Mouse (Mus musculus): ENCODE measurements around the gene Mdm2.
A peak's percentile ranks its signal among the peaks of the same experiment; 100 is the strongest.
"Not testable (repeated sequence)": the region's sequence is repeated elsewhere in the genome, so short reads cannot be mapped to it uniquely, and the experiment has no call there.

Mdm2 gene

GRCm38 (mm10) chr10:117710604-117711141 is at the start of gene Mdm2:
Mdm2 (minus strand) TSS chr10:117710758.
- peak; percentile 98 for DNase-seq (ENCODE audit: low read depth)

DNA sequence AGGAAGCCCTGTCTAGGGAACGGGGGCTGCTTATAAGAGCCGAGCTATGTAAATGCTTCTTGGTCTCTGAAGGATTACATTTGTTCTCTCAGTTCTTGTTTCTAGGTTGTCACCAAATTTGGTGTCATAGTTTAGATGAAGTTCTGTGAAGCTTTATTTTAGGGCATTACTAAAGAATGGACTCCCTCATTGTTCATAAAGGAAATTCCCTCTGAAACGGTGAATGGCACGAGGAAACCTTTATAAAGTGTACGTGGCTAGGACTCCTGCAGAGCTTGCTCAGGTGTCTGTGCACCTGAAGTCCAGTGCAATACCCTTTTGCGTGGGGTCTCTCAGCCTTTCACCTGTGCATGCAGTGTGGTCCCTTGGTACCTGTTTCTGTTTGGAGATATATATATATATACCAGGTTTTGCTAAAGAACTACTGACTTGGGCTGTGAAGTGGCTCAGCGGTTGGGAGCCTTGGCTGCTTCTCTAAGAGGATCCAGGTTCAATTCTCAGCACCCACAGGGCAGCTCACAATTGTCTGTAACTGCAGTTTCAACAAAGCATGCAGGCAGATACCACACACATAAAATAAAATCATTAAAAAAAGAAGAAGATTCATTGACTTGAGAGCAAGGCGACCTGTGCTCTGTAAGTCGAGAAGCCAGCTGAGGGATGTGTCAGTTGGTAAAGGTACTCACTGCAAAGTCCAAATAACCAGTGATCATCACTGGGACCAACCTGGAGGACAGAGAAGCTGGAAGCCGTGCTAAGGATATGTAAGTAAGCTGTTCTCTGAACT is 49.5 kb upstream of the Mdm2 start:
- no peak for DNase-seq (ENCODE audit: low read depth)

DNA sequence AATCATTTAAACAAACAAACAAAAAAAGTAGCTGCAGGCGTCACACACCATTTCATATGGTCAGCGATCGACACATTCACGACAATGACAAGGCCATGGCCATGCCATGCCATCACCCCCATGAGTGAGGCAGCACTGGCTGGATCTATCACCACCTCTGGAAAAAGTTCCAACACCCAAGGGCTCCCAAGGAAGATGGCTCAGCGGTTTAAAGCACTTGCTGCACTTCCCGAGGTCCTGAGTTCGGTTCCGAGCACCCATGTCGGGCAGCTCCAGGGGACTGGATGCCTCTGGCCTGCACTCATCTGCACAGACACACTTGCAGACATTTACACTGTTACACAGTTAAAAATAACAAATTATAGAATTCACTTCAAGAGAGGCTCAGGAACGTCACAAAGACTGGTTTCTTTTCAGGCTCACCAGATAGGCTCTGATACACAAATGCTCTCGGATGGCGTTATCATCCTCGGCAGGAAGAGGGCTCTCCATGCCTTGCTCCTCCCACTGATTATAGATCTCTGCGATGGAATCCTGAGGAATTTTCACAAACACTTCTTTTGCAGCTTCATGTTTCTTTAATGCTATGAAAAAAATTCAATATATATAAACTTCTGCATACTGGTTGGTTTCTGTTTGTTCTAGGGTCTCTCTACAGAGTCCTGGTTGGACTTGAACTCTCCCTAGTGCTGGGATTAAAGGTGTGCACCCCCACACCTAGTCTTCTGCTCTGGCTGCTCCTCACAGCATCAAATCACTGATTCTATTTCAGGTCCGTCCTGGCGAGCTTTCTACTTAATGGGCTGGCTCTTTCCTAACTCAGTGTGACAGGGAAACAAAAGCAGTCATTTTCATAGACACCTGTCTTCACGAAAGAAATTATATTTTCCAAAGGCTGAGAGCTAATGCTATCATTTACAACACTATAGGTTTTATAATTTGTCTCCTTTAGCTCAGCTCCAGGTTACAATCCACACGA is 48.5 kb upstream of the Mdm2 start:
- no peak for DNase-seq (ENCODE audit: low read depth)

DNA sequence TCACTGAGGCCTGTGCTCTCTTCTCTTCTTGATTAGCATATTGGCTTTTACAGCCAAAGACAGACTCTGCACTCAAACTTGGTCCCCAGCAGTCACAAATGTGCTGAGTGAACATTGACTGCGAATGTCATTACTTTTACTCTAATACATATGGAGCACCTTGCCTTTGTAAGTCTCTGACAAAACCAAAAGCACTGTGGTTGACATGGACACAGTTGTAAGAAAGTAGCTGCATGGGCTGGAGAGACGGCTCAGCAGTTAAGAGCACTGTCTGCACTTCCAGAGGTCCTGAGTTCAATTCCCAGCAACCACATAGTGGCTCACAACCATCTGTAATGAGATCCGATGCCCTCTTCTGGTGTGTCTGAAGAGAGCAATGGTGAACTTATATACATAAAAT is 47.8 kb upstream of the Mdm2 start:
- DNase-seq (ENCODE audit: low read depth), result not testable (repeated sequence)

DNA sequence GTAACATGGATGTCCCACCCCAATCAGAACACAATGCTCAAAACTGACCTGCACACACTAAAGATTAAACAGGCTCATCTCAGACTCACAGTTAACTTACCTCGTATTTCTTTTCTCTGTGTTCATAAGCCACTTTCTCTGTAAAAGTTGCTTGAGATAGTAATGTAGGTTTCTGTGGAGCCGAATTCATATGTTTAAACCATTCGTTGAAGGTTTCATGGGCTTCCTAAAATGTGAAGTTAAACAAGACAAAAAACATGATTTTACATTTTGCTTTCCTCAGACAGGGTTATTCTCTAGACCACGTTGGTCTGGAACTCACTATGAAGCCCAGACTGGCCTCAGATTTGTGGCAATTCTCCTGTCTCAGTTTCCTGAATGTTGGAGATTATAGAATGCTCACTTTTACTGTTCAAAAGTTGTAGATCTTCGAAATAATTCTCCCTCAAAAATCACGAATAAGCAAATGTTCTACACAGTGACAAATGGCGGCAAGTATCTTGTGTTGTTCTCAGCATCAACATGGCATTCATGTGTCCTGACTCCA is 47.3 kb upstream of the Mdm2 start:
- no peak for DNase-seq (ENCODE audit: low read depth)

- no peak for DNase-seq (ENCODE audit: low read depth)
Observed at GRCm38 (mm10) chr10:117757259-117757658, 46.7 kb upstream of the Mdm2 start.

GRCm38 (mm10) chr10:117756784-117757183 is 46.2 kb upstream of the Mdm2 start:
- DNase-seq (ENCODE audit: low read depth), result no peak

DNA sequence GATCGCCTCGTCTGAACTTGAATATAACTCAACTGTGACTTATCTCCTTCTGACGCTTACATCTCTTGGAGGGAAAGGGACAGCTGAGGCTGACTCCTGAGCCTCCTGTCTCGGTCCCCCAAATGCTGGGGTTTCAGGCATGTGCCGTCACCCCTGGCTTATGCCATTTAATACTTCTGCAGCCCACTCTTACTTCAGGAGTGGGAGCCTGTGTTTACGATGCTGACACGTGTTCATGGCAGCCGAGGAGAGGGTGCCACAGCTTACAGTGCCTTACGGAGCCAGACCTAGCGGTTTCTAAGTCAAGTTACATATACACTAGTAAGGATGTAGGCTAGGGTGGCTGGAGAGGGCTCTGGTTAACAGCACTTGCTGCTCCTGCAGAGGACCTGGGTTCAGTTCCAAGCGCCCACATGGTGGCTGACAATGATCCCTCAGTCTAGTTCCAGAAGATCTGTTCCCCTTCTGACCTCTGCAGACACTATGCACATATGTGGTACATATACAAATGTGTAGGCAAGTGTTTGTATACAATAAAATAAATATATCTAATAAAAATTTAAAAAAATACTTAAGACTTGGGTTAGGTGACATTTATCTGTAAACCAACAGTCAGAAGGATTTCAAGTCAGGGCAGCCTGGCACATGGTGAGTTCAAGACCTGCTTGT is 45.4 kb upstream of the Mdm2 start:
- no peak for DNase-seq (ENCODE audit: low read depth)

- peak; percentile 48 for DNase-seq (ENCODE audit: low read depth)
Observed at GRCm38 (mm10) chr10:117755086-117755798, 44.7 kb upstream of the Mdm2 start.

- no peak for DNase-seq (ENCODE audit: low read depth)
Observed at GRCm38 (mm10) chr10:117754609-117754940, 44.0 kb upstream of the Mdm2 start.

DNA sequence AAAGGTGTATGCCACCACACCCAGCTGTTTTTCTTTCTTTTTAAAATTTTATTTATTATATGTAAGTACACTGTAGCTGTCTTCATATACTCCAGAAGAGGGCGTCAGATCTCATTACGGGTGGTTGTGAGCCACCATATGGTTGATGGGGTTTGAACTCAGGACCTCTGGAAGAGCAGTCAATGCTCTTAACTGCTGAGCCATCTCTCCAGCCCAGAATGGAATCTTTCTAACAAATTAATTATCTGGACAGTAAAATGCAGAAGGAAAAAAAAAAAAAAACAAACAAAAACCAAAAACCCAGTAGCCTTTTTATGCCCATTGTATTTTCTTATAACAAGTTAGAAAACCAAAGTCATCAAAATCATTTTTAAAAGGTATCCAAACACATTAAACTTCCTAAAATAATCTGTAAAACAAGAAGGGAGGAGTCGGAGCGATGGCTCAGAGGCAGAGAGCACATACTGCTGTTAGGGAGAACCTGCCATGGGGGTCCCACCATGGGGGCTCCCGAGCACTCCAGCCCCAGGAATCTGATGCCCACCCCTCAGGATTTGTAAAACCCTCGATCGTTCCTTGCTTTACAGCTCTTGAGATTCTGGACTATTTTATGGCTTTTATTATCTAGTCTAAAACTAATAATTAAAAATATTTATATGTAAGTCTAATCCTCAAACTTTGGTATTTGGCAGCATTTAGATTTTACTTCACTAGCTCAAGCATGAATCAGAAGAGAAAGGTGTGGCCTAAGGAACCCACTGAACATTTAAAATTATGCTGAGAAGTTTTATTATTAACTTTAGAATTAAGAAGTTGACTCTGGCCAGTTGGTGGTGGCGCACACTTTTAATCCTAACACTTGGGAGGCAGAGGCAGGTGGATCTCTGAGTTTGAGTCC is 43.4 kb upstream of the Mdm2 start:
- DNase-seq (ENCODE audit: low read depth), result no peak

- DNase-seq (ENCODE audit: low read depth), result no peak
Observed at GRCm38 (mm10) chr10:117752851-117753647, 42.5 kb upstream of the Mdm2 start.

DNA sequence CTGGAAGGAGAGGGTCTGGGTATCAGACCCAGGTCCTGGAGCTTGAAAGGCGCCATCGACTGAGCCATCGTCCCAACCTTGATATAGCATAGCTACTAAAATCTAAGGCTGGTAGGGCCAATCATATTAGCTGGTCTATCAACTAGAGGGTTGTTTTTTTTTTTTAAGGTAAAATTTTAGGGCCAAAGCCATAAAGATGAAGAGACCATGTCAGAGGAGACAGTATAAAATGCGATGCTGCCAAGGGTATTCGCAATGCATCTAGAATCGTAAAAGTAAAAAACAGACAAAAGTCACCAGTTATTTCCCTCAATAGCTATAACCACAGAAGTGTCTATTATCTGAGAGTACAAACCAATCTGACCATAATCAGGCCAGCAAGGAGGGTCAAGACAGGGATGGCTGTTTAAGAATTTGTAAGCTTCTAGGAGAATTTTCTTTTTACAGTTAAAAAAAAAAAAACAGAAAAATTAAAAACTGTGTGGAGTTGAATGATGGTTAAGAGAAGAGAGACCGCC is 41.8 kb upstream of the Mdm2 start:
- DNase-seq (ENCODE audit: low read depth), result no peak

- no peak for DNase-seq (ENCODE audit: low read depth)
Observed at GRCm38 (mm10) chr10:117751744-117752143, 41.2 kb upstream of the Mdm2 start.

- no peak for DNase-seq (ENCODE audit: low read depth)
Observed at GRCm38 (mm10) chr10:117751282-117751610, 40.7 kb upstream of the Mdm2 start.

DNA sequence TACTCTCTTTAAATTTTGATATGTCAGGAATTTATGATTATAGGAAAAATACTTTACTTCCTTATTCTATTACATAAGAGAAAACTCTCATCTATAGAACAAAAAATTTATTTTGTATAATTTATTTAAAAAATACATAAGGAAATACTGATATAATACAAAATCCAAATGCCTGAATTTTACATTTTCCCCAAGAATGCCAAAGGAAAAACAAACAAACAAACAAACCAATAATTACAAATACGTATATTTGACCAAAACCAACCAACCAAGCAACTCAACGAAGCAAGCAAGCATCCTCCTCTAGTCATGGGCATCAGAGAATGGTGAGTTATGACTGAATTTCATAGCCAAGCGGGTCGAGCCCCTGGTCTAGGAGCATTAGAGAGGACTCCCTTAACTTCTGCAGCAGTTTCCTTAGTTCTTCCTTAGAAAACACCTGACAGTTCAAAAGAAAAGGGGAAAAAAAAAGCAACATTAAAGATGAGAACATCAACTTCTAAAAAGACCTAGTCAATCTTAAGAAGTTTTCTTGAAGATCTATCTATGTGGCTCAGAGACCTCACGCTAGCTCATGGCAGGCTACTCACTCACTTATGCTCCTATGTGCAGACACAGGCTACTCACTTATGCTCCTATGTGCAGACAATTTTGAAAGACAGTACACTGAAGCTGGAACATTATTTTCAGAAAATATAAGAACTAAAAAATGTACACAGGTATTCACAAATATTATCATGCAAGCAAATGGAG is 40.1 kb upstream of the Mdm2 start:
- no peak for DNase-seq (ENCODE audit: low read depth)

GRCm38 (mm10) chr10:117749787-117750343 is 39.3 kb upstream of the Mdm2 start:
- no peak for DNase-seq (ENCODE audit: low read depth)

GRCm38 (mm10) chr10:117749050-117749686 is 38.6 kb upstream of the Mdm2 start:
- DNase-seq (ENCODE audit: low read depth), result no peak

Measured in naive thymus-derived CD4-positive, alpha-beta T cell, adult 2 months (primary cell).